Mouse (Mus musculus): ENCODE measurements around the gene Nfkbie. TPM values are rescaled to one million over a fixed set of nuclear protein-coding genes. Genes with fewer than 3 reads are reported as not detected.

The Nfkbie gene
- 3.7 and 4.0 TPM in 2 replicates for polyA plus RNA-seq (2014; fragmentation: Nextera tagmentation; extraction: Ambion mirVana)

DNA sequence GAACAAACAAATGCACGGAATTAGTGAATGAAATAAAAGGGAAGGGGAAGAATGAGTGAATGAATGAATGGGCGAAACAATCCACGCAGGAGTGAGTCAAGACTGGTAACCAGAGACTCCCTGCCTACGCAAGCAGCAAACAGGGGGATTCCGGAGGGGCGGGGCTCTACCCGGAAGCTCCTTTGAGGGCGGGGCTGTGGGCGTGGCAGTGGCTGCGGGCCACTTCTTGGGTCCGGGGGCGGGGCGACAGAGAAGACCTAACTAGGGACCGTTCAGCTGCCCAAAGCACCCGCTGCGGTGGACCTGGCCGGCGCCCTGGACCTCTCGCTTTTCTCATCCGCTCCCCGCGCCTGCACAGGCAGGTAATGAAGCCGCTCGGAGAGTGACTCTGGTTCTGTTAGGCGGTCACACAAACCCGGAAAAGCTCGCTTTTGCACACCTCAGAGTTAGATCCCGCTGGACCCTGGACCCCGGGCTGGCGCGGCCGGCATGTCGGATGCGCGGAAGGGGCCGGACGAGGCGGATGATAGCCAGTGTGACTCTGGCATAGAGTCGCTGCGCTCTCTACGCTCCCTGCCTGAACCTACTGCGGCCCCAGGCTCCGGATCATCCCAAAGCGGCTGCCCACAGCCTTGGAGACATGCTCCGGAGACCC is at the start of gene Nfkbie:
Nfkbie (plus strand) TSS at position 252 of the 655 bp plus-strand sequence.
- ATAC-seq (replicated peaks; ENCODE audit: low FRiP score, low TSS enrichment, low read depth): peak; percentile 84
- no peak within 1 kb of the TSS for H3K27ac ChIP-seq (ENCODE audit: low read depth)
- peak; percentile 98 for DNase-seq (ENCODE audit: low spot score)

DNA sequence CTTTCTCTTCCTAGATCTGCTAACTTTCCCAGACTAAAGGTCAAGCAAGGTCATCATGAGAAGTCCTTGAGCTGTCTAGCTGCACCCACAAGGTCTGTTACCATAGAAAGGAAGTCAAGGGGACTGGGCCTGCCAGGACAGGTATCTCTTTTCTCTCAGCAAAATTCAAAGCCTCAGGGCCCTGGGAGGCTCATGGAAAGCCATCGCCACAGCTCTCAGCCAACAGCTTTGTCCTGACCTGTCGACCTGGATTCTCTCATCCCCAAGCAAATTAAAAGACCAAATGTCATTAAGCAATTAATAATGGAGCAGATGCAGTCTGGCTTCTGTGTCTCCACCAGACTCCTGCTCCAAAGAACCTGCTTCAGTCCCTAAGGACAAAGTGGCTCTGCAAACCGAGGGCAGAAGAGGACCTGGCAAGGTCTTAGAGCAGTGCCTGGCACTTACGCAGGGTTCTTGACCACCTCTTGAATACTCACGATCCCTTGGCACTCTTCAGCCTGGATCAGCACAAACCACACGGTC is 49.5 kb upstream of the Nfkbie start:
- Histone ChIP-seq H3K36me3 (ENCODE audit: control insufficient read depth, insufficient read depth, low read length) (peaks cover 14% of the 10 kb centered on the region), H3K4me1 (replicated peaks; ENCODE audit: control insufficient read depth, insufficient read depth, low read length) (peaks cover 6% of the 10 kb centered on the region; the same call in 1 of the 2 replicates), H3K27me3 (replicated peaks; ENCODE audit: control insufficient read depth, insufficient read depth, low read length) (no peaks in the 10 kb centered on the region), H3K27ac (ENCODE audit: low read depth) (no peak overlapping the region), H3K9ac (ENCODE audit: low read length) (no peak overlapping the region), H3K4me3 (ENCODE audit: low read depth, low read length) (no peak overlapping the region), H3K9me3 (ENCODE audit: control insufficient read depth, low read length) (no peaks in the 10 kb centered on the region), H3K4me2 (ENCODE audit: low read length) (peak overlapping the region; percentile 50; the same call in 1 of the 2 replicates)
- WGBS: 65% methylated on average over 6 of the region's 6 CpGs
- ATAC-seq (replicated peaks; ENCODE audit: low FRiP score, low TSS enrichment, low read depth) (no peak), DNase-seq (ENCODE audit: low spot score) (no peak)

More for the DNA sequence above, at the start of gene Nfkbie:
- peaks cover 8% of the 10 kb centered on the region; the same call in 1 of the 2 replicates for H3K27me3 ChIP-seq (replicated peaks; ENCODE audit: control insufficient read depth, insufficient read depth, low read length)
- peaks cover 8% of the 10 kb centered on the region; the same call in 1 of the 2 replicates for H3K4me1 ChIP-seq (replicated peaks; ENCODE audit: control insufficient read depth, insufficient read depth, low read length)
- H3K36me3 ChIP-seq (ENCODE audit: control insufficient read depth, insufficient read depth, low read length): no peaks in the 10 kb centered on the region
- H3K9ac ChIP-seq (ENCODE audit: low read length): peak within 1 kb of the TSS; percentile 55
- no peaks in the 10 kb centered on the region for H3K9me3 ChIP-seq (ENCODE audit: control insufficient read depth, low read length)
- H3K4me3 ChIP-seq (ENCODE audit: low read depth, low read length): peak within 1 kb of the TSS; percentile 59
- WGBS: under 1% methylated on average over 45 of the region's 45 CpGs
- H3K4me2 ChIP-seq (ENCODE audit: low read length): peak within 1 kb of the TSS; percentile 95

DNA sequence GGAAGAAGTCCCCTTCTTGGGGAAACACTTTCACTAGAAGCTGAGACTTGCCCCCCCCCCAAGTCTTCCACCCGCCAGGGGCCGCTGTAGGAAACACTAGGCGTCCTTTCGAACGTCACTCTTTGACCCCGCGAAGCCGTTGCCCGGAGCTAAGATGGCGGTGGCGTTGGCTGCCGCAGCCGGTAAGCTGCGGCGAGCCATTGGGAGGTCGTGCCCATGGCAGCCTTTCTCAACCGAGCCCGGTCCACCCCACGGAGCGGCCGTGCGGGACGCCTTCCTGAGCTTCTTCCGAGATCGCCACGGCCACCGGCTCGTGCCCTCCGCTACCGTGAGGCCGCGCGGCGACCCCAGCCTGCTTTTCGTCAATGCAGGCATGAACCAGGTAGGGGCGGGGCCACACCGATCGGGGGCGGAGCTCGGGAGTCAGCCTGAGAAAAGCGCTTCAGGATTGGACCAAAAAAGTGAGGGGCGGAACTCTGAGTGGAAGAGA is 48.8 kb upstream of the Nfkbie start, which contains the start of gene Aars2:
Aars2 (plus strand) TSS at position 142 of the 490 bp plus-strand sequence.
- ATAC-seq (replicated peaks; ENCODE audit: low FRiP score, low TSS enrichment, low read depth) (peak; percentile 92), DNase-seq (ENCODE audit: low spot score) (peak; percentile 99)
- Histone ChIP-seq H3K27ac (ENCODE audit: low read depth) (peak within 1 kb of the TSS; percentile 78), H3K4me2 (ENCODE audit: low read length) (peak within 1 kb of the TSS; percentile 50), H3K4me1 (replicated peaks; ENCODE audit: control insufficient read depth, insufficient read depth, low read length) (peaks cover 6% of the 10 kb centered on the region; the same call in 1 of the 2 replicates), H3K9me3 (ENCODE audit: control insufficient read depth, low read length) (no peaks in the 10 kb centered on the region), H3K27me3 (replicated peaks; ENCODE audit: control insufficient read depth, insufficient read depth, low read length) (no peaks in the 10 kb centered on the region), H3K9ac (ENCODE audit: low read length) (peak within 1 kb of the TSS; percentile 73), H3K36me3 (ENCODE audit: control insufficient read depth, insufficient read depth, low read length) (peaks cover 21% of the 10 kb centered on the region), H3K4me3 (ENCODE audit: low read depth, low read length) (peak within 1 kb of the TSS; percentile 78)
- under 1% methylated on average over 42 of the region's 42 CpGs for WGBS

DNA sequence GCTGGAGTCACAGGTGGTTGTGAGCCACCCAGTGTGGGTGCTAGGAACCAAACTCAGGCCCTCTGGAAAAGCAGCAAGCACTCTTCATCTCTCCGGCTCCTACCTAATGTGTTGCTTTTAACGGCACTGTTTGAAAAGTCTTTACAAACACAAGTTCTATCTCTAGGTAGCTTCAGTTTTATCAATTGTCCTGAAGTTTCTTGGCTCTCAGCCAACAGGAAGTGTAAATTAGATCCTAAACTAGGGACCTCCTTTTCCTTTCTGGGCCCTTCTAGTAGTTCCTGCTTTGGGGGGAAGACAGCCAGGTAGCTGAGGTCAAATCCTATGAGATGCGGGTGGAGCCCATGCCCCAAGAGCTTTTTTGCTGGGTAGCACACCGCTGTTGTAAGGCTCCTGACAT is 44.6 kb upstream of the Nfkbie start:
- WGBS: 92% methylated on average over 4 of the region's 4 CpGs
- Histone ChIP-seq H3K9me3 (ENCODE audit: control insufficient read depth, low read length) (no peaks in the 10 kb centered on the region), H3K4me1 (replicated peaks; ENCODE audit: control insufficient read depth, insufficient read depth, low read length) (peaks cover 4% of the 10 kb centered on the region; the same call in 1 of the 2 replicates), H3K27ac (ENCODE audit: low read depth) (no peak overlapping the region), H3K27me3 (replicated peaks; ENCODE audit: control insufficient read depth, insufficient read depth, low read length) (no peaks in the 10 kb centered on the region), H3K4me3 (ENCODE audit: low read depth, low read length) (no peak overlapping the region), H3K9ac (ENCODE audit: low read length) (no peak overlapping the region), H3K36me3 (ENCODE audit: control insufficient read depth, insufficient read depth, low read length) (peaks cover 21% of the 10 kb centered on the region), H3K4me2 (ENCODE audit: low read length) (no peak overlapping the region)
- DNase-seq (ENCODE audit: low spot score) (no peak), ATAC-seq (replicated peaks; ENCODE audit: low FRiP score, low TSS enrichment, low read depth) (no peak)

DNA sequence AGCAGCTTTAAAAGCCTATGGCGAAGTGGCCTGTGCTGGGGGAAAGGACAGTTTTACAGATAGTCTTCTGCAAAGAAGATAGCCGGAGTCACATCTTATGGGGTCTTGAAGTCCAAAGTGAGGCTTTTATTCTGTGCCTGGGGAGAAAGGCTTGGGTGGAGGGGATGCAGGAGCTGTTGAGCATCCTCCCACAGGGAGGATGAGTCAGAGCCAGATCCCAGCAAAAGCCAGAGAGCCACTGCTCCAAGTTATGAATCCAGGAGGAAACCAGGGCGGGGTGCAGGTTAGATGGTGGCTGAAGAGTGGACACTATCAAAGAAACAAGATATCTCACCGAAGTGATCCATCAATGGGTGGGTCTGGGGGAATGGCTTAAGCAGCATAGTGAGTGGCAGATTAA is 43.7 kb upstream of the Nfkbie start:
- H3K27me3 ChIP-seq (replicated peaks; ENCODE audit: control insufficient read depth, insufficient read depth, low read length): no peaks in the 10 kb centered on the region
- H3K4me2 ChIP-seq (ENCODE audit: low read length): no peak overlapping the region
- H3K4me1 ChIP-seq (replicated peaks; ENCODE audit: control insufficient read depth, insufficient read depth, low read length): no peaks in the 10 kb centered on the region
- H3K9ac ChIP-seq (ENCODE audit: low read length): no peak overlapping the region
- H3K36me3 ChIP-seq (ENCODE audit: control insufficient read depth, insufficient read depth, low read length): peaks cover 24% of the 10 kb centered on the region
- H3K27ac ChIP-seq (ENCODE audit: low read depth): no peak overlapping the region
- ATAC-seq (replicated peaks; ENCODE audit: low FRiP score, low TSS enrichment, low read depth) (no peak), DNase-seq (ENCODE audit: low spot score) (no peak)
- H3K9me3 ChIP-seq (ENCODE audit: control insufficient read depth, low read length): no peaks in the 10 kb centered on the region
- H3K4me3 ChIP-seq (ENCODE audit: low read depth, low read length): no peak overlapping the region
- WGBS: 86% methylated on average over 4 of the region's 4 CpGs

DNA sequence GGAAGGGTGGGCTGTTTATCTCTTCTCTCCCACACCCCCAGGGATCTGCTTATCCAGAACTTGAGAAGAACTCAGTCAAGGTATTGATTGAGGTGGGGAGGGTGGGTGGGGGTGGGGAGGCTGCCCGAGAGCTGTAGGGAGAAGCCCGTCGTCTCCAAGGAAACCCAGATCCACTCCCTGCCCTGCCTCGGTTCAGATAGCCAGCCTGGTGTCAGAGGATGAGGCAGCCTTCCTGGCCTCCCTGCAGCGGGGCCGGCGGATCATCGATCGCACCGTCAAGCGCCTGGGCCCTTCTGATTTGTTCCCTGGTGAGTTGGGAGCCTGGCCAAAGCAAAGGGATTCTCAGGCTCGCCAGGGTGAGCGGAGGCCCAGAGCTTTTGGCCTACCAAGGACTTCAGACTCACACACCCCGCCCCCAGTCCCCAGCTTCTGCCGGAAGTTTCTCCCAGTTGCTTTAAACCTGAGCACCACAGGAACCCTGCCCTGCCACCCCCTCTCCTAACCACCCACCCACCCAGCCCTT is 40.2 kb upstream of the Nfkbie start:
- 51% methylated on average over 15 of the region's 15 CpGs for WGBS
- Histone ChIP-seq H3K9ac (ENCODE audit: low read length) (no peak overlapping the region), H3K27ac (ENCODE audit: low read depth) (no peak overlapping the region), H3K4me2 (ENCODE audit: low read length) (no peak overlapping the region), H3K9me3 (ENCODE audit: control insufficient read depth, low read length) (no peaks in the 10 kb centered on the region), H3K36me3 (ENCODE audit: control insufficient read depth, insufficient read depth, low read length) (peaks cover 35% of the 10 kb centered on the region), H3K27me3 (replicated peaks; ENCODE audit: control insufficient read depth, insufficient read depth, low read length) (no peaks in the 10 kb centered on the region), H3K4me3 (ENCODE audit: low read depth, low read length) (no peak overlapping the region), H3K4me1 (replicated peaks; ENCODE audit: control insufficient read depth, insufficient read depth, low read length) (no peaks in the 10 kb centered on the region)
- 0 out of 2 replicates have a peak, but pooled peaks have one; percentile 37 for ATAC-seq (replicated peaks; ENCODE audit: low FRiP score, low TSS enrichment, low read depth)
- no peak for DNase-seq (ENCODE audit: low spot score)

DNA sequence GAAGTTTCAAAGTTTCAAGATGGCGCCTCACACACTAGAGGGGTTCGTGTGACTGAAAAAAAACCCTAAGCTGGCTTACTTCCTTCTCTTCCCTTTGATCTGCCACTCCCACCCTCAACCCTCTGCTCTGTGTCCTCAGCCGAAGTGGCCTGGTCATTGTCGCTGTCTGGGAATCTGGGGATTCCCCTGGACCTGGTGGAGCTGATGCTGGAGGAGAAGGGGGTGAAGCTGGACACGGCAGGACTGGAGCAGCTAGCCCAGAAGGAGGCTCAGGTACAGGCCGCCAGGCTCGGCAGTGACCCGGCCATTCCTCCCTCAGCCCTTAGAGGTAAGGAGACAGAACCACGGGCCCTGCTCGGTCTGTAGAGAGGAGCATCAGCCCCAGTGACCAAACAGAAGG is 39.7 kb upstream of the Nfkbie start:
- Histone ChIP-seq H3K4me2 (ENCODE audit: low read length) (no peak overlapping the region), H3K27me3 (replicated peaks; ENCODE audit: control insufficient read depth, insufficient read depth, low read length) (no peaks in the 10 kb centered on the region), H3K4me1 (replicated peaks; ENCODE audit: control insufficient read depth, insufficient read depth, low read length) (no peaks in the 10 kb centered on the region), H3K9ac (ENCODE audit: low read length) (no peak overlapping the region), H3K27ac (ENCODE audit: low read depth) (no peak overlapping the region), H3K4me3 (ENCODE audit: low read depth, low read length) (no peak overlapping the region), H3K9me3 (ENCODE audit: control insufficient read depth, low read length) (no peaks in the 10 kb centered on the region), H3K36me3 (ENCODE audit: control insufficient read depth, insufficient read depth, low read length) (peaks cover 36% of the 10 kb centered on the region)
- 74% methylated on average over 10 of the region's 10 CpGs for WGBS
- ATAC-seq (replicated peaks; ENCODE audit: low FRiP score, low TSS enrichment, low read depth): no peak
- DNase-seq (ENCODE audit: low spot score): no peak

DNA sequence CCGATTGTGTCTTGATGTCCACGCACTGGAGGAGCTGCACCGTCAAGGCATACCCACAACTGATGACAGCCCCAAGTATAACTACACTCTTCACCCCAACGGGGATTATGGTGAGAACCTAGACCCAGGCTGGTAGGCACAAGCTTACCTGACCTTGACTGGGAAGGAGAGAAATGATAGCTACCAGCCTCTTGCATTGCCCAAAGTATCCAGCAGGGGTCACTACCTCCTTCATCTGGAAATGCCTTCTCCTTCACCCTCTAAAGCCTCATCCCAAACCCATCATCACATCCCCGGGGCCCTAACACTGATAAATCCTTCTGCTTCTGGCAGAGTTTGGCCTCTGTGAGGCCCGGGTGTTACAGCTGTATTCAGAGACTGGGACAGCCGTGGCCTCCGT is 39.0 kb upstream of the Nfkbie start:
- Histone ChIP-seq H3K27me3 (replicated peaks; ENCODE audit: control insufficient read depth, insufficient read depth, low read length) (no peaks in the 10 kb centered on the region), H3K27ac (ENCODE audit: low read depth) (no peak overlapping the region), H3K4me3 (ENCODE audit: low read depth, low read length) (no peak overlapping the region), H3K36me3 (ENCODE audit: control insufficient read depth, insufficient read depth, low read length) (peaks cover 31% of the 10 kb centered on the region), H3K4me1 (replicated peaks; ENCODE audit: control insufficient read depth, insufficient read depth, low read length) (no peaks in the 10 kb centered on the region), H3K9ac (ENCODE audit: low read length) (no peak overlapping the region), H3K4me2 (ENCODE audit: low read length) (no peak overlapping the region), H3K9me3 (ENCODE audit: control insufficient read depth, low read length) (no peaks in the 10 kb centered on the region)
- 49% methylated on average over 8 of the region's 8 CpGs for WGBS
- no peak; the same call in 1 of the 2 replicates for ATAC-seq (replicated peaks; ENCODE audit: low FRiP score, low TSS enrichment, low read depth)
- peak; percentile 94 for DNase-seq (ENCODE audit: low spot score)

Data from intestine, embryonic 14.5 days (tissue).